Mouse (Mus musculus): ENCODE data around the gene Med24. TPM values are rescaled to one million over a fixed set of nuclear protein-coding genes. Genes with fewer than 3 reads are reported as not detected.
A peak's percentile ranks its signal among the peaks of the same experiment; 100 is the strongest.

Gene Med24
- polyA plus RNA-seq, 1 experiment from 2014 or later = 31.6 TPM

- Histone ChIP-seq H3K9ac (ENCODE audit: low read depth, low read length) (no peak overlapping the region), H3K27me3 (ENCODE audit: control insufficient read depth, insufficient read depth, low read length) (no peaks in the 10 kb centered on the region), H3K4me1 (ENCODE audit: control insufficient read depth, insufficient read depth, low read length) (peaks cover 64% of the 10 kb centered on the region), H3K36me3 (ENCODE audit: control insufficient read depth, insufficient read depth, low read length) (peaks cover 17% of the 10 kb centered on the region), H3K9me3 (replicated peaks; ENCODE audit: control insufficient read depth, low read length) (no peaks in the 10 kb centered on the region), H3K4me3 (ENCODE audit: low read depth, low read length) (peak overlapping the region; percentile 38), H3K4me2 (peak overlapping the region; percentile 68), H3K27ac (ENCODE audit: low read depth, low read length) (peak overlapping the region; percentile 57)
- 0 out of 2 replicates have a peak, but pooled peaks have one; percentile 10 for ATAC-seq (replicated peaks; ENCODE audit: insufficient number of reproducible peaks, low FRiP score, low TSS enrichment)
- WGBS (ENCODE audit: insufficient replicate concordance) = 7% methylated on average over 9 of the region's 9 CpGs
These were observed 38.0 kb upstream of the Med24 start for GRCm38 (mm10) chr11:98767276-98767675.

GRCm38 (mm10) chr11:98766816-98767215, 37.6 kb upstream of the Med24 start:
- H3K9ac ChIP-seq (ENCODE audit: low read depth, low read length) = no peak overlapping the region
- peaks cover 60% of the 10 kb centered on the region for H3K4me1 ChIP-seq (ENCODE audit: control insufficient read depth, insufficient read depth, low read length)
- H3K36me3 ChIP-seq (ENCODE audit: control insufficient read depth, insufficient read depth, low read length) = peaks cover 20% of the 10 kb centered on the region
- H3K4me3 ChIP-seq (ENCODE audit: low read depth, low read length) = peak overlapping the region; percentile 38; the same call in 1 of the 2 replicates
- H3K4me2 ChIP-seq = peak overlapping the region; percentile 68
- WGBS (ENCODE audit: insufficient replicate concordance) = 58% methylated on average over 5 of the region's 5 CpGs
- ATAC-seq (replicated peaks; ENCODE audit: insufficient number of reproducible peaks, low FRiP score, low TSS enrichment) = no peak; the same call in 1 of the 2 replicates
- no peaks in the 10 kb centered on the region for H3K27me3 ChIP-seq (ENCODE audit: control insufficient read depth, insufficient read depth, low read length)
- peak overlapping the region; percentile 57 for H3K27ac ChIP-seq (ENCODE audit: low read depth, low read length)
- H3K9me3 ChIP-seq (replicated peaks; ENCODE audit: control insufficient read depth, low read length) = no peaks in the 10 kb centered on the region

- no peak overlapping the region for H3K27ac ChIP-seq (ENCODE audit: low read depth, low read length)
- peaks cover 22% of the 10 kb centered on the region for H3K36me3 ChIP-seq (ENCODE audit: control insufficient read depth, insufficient read depth, low read length)
- no peak overlapping the region for H3K9ac ChIP-seq (ENCODE audit: low read depth, low read length)
- H3K9me3 ChIP-seq (replicated peaks; ENCODE audit: control insufficient read depth, low read length) = no peaks in the 10 kb centered on the region
- H3K4me3 ChIP-seq (ENCODE audit: low read depth, low read length) = no peak overlapping the region
- 23% methylated on average over 1 of the region's 2 CpGs for WGBS (ENCODE audit: insufficient replicate concordance)
- no peaks in the 10 kb centered on the region for H3K27me3 ChIP-seq (ENCODE audit: control insufficient read depth, insufficient read depth, low read length)
- H3K4me2 ChIP-seq = no peak overlapping the region
- peaks cover 55% of the 10 kb centered on the region for H3K4me1 ChIP-seq (ENCODE audit: control insufficient read depth, insufficient read depth, low read length)
- no peak for ATAC-seq (replicated peaks; ENCODE audit: insufficient number of reproducible peaks, low FRiP score, low TSS enrichment)
These were observed 37.1 kb upstream of the Med24 start for GRCm38 (mm10) chr11:98766346-98766745.

- H3K9me3 ChIP-seq (replicated peaks; ENCODE audit: control insufficient read depth, low read length) = no peaks in the 10 kb centered on the region
- H3K4me3 ChIP-seq (ENCODE audit: low read depth, low read length) = no peak overlapping the region
- no peaks in the 10 kb centered on the region for H3K27me3 ChIP-seq (ENCODE audit: control insufficient read depth, insufficient read depth, low read length)
- peak overlapping the region; percentile 22 for H3K4me2 ChIP-seq
- peaks cover 51% of the 10 kb centered on the region for H3K4me1 ChIP-seq (ENCODE audit: control insufficient read depth, insufficient read depth, low read length)
- 51% methylated on average over 9 of the region's 9 CpGs for WGBS (ENCODE audit: insufficient replicate concordance)
- peaks cover 25% of the 10 kb centered on the region for H3K36me3 ChIP-seq (ENCODE audit: control insufficient read depth, insufficient read depth, low read length)
- ATAC-seq (replicated peaks; ENCODE audit: insufficient number of reproducible peaks, low FRiP score, low TSS enrichment) = 0 out of 2 replicates have a peak, but pooled peaks have one; percentile 8
- 0 out of 2 replicates have a peak overlapping the region, but pooled peaks have one; percentile 1 for H3K9ac ChIP-seq (ENCODE audit: low read depth, low read length)
- peak overlapping the region; percentile 62 for H3K27ac ChIP-seq (ENCODE audit: low read depth, low read length)
These were observed 36.4 kb upstream of the Med24 start for GRCm38 (mm10) chr11:98765421-98766309.

GRCm38 (mm10) chr11:98764746-98765145, 35.5 kb upstream of the Med24 start:
- peaks cover 27% of the 10 kb centered on the region for H3K36me3 ChIP-seq (ENCODE audit: control insufficient read depth, insufficient read depth, low read length)
- H3K4me3 ChIP-seq (ENCODE audit: low read depth, low read length) = no peak overlapping the region
- H3K27ac ChIP-seq (ENCODE audit: low read depth, low read length) = no peak overlapping the region
- ATAC-seq (replicated peaks; ENCODE audit: insufficient number of reproducible peaks, low FRiP score, low TSS enrichment) = no peak
- no peak overlapping the region for H3K4me2 ChIP-seq
- H3K4me1 ChIP-seq (ENCODE audit: control insufficient read depth, insufficient read depth, low read length) = peaks cover 50% of the 10 kb centered on the region
- no peak overlapping the region for H3K9ac ChIP-seq (ENCODE audit: low read depth, low read length)
- no peaks in the 10 kb centered on the region for H3K9me3 ChIP-seq (replicated peaks; ENCODE audit: control insufficient read depth, low read length)
- H3K27me3 ChIP-seq (ENCODE audit: control insufficient read depth, insufficient read depth, low read length) = no peaks in the 10 kb centered on the region

GRCm38 (mm10) chr11:98764091-98764490, 34.9 kb upstream of the Med24 start:
- H3K36me3 ChIP-seq (ENCODE audit: control insufficient read depth, insufficient read depth, low read length) = peaks cover 30% of the 10 kb centered on the region
- no peak overlapping the region for H3K4me3 ChIP-seq (ENCODE audit: low read depth, low read length)
- WGBS (ENCODE audit: insufficient replicate concordance) = 78% methylated on average over 18 of the region's 18 CpGs
- H3K27ac ChIP-seq (ENCODE audit: low read depth, low read length) = no peak overlapping the region
- ATAC-seq (replicated peaks; ENCODE audit: insufficient number of reproducible peaks, low FRiP score, low TSS enrichment) = no peak
- H3K4me2 ChIP-seq = no peak overlapping the region
- H3K9me3 ChIP-seq (replicated peaks; ENCODE audit: control insufficient read depth, low read length) = no peaks in the 10 kb centered on the region
- peaks cover 44% of the 10 kb centered on the region for H3K4me1 ChIP-seq (ENCODE audit: control insufficient read depth, insufficient read depth, low read length)
- H3K9ac ChIP-seq (ENCODE audit: low read depth, low read length) = no peak overlapping the region
- no peaks in the 10 kb centered on the region for H3K27me3 ChIP-seq (ENCODE audit: control insufficient read depth, insufficient read depth, low read length)

- H3K9ac ChIP-seq (ENCODE audit: low read depth, low read length) = no peak overlapping the region
- H3K4me3 ChIP-seq (ENCODE audit: low read depth, low read length) = no peak overlapping the region
- H3K27me3 ChIP-seq (ENCODE audit: control insufficient read depth, insufficient read depth, low read length) = no peaks in the 10 kb centered on the region
- no peaks in the 10 kb centered on the region for H3K9me3 ChIP-seq (replicated peaks; ENCODE audit: control insufficient read depth, low read length)
- no peak overlapping the region for H3K4me2 ChIP-seq
- peaks cover 38% of the 10 kb centered on the region for H3K4me1 ChIP-seq (ENCODE audit: control insufficient read depth, insufficient read depth, low read length)
- H3K36me3 ChIP-seq (ENCODE audit: control insufficient read depth, insufficient read depth, low read length) = peaks cover 33% of the 10 kb centered on the region
- 77% methylated on average over 8 of the region's 8 CpGs for WGBS (ENCODE audit: insufficient replicate concordance)
- H3K27ac ChIP-seq (ENCODE audit: low read depth, low read length) = no peak overlapping the region
- ATAC-seq (replicated peaks; ENCODE audit: insufficient number of reproducible peaks, low FRiP score, low TSS enrichment) = no peak
These were observed 34.2 kb upstream of the Med24 start for GRCm38 (mm10) chr11:98763502-98763861.

GRCm38 (mm10) chr11:98762756-98763501, 33.7 kb upstream of the Med24 start:
- ATAC-seq (replicated peaks; ENCODE audit: insufficient number of reproducible peaks, low FRiP score, low TSS enrichment) = no peak
- H3K4me3 ChIP-seq (ENCODE audit: low read depth, low read length) = no peak overlapping the region
- H3K36me3 ChIP-seq (ENCODE audit: control insufficient read depth, insufficient read depth, low read length) = peaks cover 36% of the 10 kb centered on the region

More at GRCm38 (mm10) chr11:98762756-98763501, 33.7 kb upstream of the Med24 start:
- Histone ChIP-seq H3K27ac (ENCODE audit: low read depth, low read length) (no peak overlapping the region), H3K4me1 (ENCODE audit: control insufficient read depth, insufficient read depth, low read length) (peaks cover 32% of the 10 kb centered on the region), H3K9ac (ENCODE audit: low read depth, low read length) (no peak overlapping the region), H3K4me2 (no peak overlapping the region), H3K27me3 (ENCODE audit: control insufficient read depth, insufficient read depth, low read length) (no peaks in the 10 kb centered on the region), H3K9me3 (replicated peaks; ENCODE audit: control insufficient read depth, low read length) (no peaks in the 10 kb centered on the region)
- 63% methylated on average over 17 of the region's 17 CpGs for WGBS (ENCODE audit: insufficient replicate concordance)
